Mouse (Mus musculus): ENCODE data around the gene Nol11.
A peak's percentile ranks its signal among the peaks of the same experiment; 100 is the strongest.
"Not testable (repeated sequence)": the region's sequence is repeated elsewhere in the genome, so short reads cannot be mapped to it uniquely, and the experiment has no call there.

Gene Nol11

DNA sequence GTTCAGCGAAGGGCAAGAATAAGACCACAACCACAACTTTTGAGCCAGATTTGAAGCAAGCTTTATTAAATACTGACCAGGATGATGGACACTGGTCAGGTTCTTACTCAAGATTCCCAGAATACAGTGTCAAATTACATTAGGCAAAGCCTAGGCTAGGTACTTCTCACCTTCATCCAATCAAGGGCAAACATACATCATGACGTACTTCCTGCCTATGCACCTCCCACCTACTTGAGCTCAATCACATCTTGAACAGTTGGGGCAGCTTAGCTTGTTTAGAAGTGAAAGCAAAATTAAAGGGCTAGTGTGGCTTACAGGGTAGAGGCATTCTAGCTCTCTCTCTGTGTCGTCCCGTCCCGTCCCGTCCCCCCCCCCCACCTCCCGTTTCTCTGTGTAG is 34.8 kb downstream of the Nol11 start:
- DNase-seq = no peak

DNA sequence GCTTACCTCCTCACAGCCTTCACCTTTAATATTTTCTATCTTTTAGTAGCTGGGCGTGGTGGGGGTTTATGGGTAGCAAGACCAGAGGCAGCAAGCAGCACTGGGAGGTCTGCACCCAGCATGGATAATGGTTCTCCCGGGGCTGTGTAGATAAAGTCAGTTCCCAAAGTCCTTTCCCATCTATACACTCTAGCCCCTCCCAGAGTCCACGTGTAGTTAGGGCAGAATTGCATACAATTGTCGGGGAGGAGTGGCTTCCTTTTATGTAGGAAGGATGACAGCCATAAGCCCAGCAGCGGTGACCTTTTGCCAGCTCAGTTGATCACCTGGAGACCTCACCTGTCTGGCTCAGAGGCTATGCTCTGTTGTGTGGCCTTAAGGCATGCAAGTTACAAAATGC is 35.5 kb downstream of the Nol11 start:
- no peak for DNase-seq

DNA sequence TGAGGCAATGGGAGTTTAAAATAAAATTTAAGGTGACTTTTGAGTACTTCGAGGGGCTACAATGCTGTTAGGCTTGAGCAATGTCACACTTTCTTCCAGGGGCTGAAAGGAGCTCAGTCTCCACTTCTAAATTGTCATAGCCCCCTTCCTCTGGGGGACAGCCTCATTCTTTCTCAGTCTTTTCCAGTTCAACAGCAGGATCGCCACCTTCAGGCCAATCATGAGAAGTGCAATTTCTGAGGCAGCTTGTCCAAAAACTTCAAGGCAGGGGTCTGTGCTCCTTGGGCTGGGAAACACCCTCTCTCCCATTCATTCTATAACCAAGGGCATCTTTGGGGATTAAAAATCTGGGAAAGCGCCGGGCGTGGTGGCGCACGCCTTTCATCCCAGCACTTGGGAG is 37.4 kb downstream of the Nol11 start:
- DNase-seq = peak; percentile 50

DNA sequence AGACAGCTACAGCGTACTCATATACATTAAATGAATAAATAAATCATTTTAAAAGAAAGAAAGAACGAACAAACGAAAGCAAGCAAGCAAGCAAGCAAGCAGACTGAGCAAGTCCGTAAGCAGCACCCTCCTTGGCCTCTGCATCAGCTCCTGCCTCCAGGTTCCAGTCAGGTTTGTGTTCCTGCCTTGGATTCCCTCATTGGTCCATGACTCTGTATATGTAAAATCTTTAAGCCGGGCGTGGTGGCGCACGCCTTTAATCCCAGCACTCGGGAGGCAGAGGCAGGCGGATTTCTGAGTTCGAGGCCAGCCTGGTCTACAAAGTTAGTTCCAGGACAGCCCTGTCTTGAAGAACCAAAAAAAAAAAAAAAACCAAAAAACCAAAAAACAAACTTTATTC is 45.2 kb downstream of the Nol11 start:
- not testable (repeated sequence) for DNase-seq

DNA sequence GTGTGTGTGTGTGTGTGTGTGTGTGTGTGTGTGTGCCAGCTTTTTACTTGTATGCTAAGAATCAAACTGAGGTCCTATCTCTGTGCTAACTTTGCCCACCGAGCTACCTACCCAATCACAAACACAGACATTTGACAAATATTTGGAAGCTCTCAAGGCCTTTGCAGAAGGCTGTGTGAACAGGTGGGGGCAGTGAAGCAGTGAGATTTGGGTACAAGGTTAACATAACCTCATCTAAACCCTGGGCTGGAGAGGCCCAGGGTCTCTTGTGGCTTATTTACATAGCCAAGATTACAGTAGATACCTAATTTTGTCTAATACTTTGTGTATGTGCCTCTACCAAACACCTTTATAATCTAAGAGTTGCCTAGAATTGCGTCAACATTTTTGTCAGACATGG is 46.8 kb downstream of the Nol11 start:
- no peak for DNase-seq

DNA sequence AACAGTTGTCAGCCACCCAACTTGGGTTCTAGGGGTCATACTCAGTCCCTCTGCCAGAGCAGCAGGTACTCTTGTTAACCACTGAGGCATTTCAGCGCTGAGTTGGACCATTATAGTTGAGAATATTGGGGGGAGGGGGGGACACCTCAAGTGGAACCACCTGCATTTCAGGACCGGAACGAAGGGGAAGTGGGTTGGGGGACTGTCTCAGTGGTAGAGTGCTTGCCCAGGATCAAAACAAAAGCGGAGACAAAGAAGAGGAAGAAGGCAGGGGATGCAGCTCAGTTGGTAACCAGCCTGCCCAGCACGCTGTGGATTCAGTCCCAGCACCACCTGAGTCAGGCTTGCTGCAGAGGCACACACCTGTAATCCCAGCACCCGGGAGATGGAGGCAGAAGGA is 48.4 kb downstream of the Nol11 start:
- no peak for DNase-seq

DNA sequence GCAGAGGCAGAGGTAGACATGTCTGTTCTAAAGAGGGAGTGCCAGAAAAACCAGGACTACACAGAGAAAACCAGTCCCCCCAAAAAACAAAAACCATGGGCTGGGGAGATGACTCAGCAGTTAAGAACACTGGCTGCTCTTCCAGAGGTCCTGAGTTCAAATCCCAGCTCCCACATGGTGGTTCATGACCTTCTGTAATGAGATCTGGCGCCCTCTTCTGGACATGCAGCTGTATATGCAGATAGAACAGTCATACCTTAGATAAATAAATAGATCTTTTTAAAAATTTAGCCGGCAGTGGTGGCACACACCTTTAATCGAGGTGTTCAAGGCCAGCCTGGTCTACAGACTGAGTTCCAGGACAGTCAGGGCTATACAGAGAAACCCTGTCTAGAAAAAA is 50.5 kb downstream of the Nol11 start:
- peak; percentile 40 for DNase-seq

DNA sequence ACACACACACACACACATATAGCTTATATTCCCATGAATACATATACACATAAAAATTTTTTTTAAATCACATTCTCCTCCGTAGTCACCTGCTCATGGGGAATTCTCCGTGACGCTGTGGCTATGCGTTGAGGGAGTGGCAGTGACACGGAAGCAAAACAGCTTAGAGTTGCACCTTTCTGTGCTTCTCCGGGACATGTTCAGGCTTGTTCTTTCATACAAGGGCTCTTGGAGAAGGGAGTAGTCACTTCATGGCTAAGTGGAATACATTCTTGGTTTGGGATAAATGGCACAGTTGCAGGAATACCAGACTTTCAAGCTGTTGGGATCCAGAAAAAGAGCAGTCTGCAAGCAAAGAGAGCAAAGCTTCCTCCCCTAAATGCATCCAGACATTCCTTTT is 51.6 kb downstream of the Nol11 start:
- no peak for DNase-seq

DNA sequence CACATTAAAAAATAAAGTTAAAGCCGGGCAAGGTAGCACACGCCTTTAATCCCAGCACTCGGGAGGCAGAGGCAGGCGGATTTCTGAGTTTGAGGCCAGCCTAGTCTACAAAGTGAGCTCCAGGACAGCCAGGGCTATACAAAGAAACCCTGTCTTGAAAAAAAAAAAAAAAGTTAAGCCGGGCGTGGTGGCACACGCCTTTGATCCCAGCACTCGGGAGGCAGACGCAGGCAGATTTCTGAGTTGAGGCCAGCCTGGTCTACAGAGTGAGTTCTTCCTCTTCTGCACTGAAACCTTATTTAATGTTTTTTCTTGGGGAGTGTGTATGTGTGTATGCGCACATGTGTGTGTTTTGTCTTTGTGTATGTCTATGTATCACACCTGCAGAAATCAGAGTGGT is 52.7 kb downstream of the Nol11 start:
- DNase-seq = not testable (repeated sequence)

DNA sequence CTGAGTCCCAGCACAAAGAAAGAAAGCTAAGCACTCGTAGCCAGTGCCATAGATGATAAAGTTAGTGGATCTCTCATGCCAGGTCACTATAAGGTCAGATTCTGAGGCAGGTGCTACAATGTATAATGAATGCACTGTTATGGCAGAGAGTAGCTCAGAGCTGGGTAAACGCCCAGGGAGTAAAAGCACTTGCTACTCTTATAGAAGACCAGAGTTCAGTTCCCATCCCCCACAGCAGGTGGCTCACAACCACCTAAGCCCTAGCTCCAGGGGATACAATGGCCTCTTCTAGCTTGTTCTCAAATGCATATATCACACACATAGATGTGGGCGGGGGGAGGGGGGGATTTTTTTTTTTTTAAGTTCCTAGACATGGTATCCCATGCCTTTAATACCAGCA is 53.4 kb downstream of the Nol11 start:
- DNase-seq = peak; percentile 25

DNA sequence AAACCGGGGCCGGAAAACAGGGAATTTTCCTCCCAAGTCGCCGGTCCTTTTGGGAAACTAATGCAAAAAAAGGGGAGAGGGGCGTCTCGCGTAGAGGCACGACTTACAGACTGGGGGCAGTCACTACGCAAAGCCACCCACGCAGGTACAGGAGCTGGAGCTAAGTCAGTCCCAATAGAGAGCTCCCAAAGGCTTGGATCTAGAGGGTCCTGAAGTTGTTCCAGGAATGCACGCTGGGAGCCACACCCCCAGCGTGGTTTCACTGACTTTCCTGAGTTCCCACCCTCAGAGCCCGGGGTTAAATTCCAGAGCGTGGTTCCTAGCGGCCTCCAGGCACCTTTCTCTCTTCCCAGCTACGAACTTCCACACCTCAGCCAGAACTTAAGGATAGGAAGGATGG is 56.8 kb downstream of the Nol11 start:
- no peak for DNase-seq

DNA sequence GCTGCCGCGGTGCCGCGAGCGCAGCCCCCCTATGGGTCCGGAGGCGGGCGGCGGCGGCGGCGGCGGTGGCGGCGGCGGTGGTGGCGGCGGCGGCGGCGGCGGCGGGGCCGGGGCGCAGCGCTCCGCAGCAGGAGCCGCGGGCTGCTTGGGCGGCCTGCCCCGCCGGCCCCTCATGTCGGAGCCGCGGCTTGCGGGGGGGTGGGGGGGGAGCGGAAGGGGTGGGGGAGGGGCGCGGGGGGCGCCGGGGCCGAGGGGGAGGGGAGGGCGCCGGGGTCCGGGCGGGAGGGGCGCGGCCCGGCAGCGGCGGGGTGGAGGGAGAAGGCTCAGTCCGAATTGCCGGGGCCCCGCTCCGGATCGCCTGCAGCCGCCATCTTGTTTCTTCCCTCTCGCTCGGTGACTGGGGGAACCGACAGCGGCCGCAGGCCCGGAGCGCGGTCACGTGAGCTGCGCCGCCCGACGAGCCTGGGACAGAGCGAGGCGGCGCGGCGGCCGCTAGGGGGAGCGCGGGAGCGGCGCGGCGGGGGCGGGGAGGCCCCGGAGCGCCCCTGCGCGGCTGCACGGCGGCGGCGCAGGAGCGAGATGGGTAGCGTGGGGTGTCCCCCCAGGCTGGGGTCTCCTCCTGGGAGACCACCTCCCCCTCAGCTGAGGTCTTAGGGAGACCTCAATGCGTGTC is 57.3 kb downstream of the Nol11 start, which contains the start of gene Bptf:
TSS of gene Bptf (minus strand) at position 379 of the 673 bp plus-strand sequence.
- peak; percentile 93 for DNase-seq

DNA sequence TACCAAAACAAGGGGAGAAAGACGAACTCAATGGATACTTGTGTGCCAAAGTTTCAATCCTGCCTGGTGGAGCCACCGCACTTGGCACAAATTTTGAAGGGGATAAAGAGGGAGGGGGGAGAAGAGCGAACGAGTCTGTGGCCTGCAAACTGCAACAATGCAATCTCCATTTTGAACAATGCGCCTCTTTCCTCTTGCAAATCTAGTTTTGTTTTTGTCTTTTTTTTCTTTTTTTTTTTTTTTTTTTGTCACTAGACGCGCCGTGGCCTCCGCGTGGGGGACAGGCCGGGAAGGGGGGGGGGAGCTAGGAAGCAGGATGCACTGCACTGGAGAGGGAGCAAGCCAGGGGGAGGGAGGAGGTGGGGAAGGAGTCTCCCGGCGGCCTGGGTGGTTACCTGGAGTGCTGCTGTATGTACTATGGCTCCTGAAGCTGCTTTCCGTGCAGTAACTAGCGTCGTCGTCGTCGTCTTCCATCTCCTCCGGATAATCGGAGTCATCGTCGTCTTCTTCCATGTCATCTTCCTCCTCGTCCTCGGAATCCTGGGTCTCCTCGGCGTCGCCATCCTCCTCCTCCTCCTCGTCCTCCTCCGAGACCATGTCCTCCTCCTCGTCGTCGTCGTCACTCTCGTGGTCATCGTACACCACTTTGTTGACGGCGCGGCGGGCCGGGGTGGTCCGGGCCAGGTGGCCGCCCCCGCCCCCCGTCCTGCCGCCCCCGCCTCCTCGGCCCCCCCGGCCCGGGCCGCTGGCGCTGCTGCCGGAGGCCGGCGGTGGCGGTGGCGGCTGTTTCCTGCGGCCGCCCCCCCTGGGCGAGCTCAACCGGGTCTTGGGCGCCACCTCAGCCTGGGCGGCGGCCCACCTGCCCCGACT is 58.1 kb downstream of the Nol11 start:
- DNase-seq = peak; percentile 72

DNA sequence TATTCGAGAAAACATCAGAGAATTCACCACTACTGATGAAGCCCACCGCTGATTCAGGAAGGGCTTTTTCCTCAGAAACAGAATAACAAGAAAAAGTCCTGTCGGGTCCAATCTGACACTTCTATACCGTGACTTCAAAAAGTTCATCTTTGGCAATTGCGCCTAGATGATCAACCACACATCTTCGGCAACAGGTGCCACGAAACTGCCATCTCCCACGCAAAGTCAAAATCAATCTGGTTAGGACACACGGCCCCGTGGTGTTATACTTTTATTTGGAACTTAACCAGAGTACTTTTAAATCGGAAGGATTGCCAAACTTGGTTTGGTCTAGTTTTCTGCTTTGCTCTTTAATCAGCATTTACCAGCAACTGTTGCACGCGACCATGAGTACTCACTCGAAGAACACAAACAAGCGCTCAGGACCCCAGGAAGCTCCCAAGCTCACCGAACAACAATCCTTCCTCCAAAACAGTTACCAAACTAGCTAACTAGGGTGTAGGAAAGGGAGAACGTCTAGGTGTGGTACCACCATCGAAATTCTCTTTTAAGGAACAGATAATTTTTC is 58.9 kb downstream of the Nol11 start:
- DNase-seq = peak; percentile 21

DNA sequence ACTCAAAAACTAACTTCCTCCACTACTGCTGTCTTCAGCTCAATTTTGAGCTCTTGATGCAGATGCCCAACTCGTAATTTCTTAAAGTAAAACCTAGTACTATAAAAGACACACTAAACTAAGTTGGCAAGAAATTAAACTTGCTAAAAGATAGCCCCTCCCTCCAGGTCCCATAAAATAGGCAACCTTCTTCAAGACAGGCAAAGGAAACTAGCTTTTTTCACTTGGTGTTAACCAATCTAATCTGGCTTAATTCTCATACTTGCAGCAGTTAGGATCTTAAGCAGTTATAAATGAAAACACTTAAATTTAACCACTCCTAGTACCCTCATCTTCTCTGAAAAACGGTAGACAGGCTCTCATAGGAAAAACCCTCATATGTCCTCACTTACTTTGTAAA is 59.5 kb downstream of the Nol11 start:
- no peak for DNase-seq

DNA sequence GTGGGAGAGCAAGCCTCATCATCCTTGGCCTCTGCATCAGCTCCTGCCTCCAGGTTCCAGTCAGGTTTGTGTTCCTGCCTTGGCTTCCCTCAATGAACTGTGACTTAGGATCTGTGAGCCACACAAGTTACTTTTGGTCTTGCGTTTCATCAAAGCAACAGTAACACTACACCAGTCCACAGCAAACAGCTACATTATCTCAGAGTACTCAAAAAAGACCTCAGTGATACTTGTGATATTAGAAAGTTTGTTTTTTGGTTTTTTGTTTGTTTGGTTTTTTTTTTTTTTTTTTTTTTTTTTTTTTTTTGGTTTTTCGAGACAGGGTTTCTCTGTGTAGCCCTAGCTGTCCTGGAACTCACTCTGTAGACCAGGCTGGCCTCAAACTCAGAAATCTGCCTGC is 62.5 kb downstream of the Nol11 start:
- DNase-seq = not testable (repeated sequence)

DNA sequence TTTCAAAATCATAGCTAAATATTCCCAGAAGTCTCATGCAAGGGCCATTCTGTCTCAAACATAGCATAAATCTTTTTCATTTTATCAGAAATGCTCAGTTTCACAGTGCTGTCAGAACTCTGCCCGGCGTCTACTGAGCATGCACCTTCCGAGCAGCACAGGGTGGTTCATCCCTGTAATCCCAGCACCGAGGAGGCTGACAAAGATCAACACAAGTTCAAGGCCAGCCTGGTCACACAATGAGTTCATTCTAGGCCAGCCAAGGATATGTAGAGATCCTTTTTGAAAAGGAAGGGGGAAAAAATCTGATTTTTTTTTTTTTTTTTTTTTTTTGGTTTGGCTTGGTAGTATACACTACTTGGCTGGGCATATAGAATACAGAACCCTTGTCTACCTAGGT is 64.2 kb downstream of the Nol11 start:
- DNase-seq = no peak

DNA sequence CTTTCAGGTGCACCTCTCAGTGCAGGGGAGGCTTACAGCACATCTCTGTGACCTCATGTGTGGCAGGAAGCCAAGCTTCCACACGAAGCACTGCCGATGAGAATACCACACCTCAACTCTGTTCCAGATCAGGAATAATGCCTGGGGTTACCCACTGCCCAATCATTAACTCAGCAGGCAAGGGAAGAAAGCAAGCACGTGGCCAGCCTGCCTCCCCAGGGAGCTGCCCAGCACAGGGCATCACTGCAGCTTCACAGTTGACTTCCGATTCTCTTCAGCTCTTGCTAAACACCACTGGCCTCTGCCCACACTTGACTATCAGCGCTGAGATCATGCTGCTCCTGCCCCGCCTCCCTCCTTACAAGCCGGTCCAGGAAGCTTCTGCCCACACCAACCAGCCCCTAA is 64.9 kb downstream of the Nol11 start:
- peak; percentile 45 for DNase-seq

DNA sequence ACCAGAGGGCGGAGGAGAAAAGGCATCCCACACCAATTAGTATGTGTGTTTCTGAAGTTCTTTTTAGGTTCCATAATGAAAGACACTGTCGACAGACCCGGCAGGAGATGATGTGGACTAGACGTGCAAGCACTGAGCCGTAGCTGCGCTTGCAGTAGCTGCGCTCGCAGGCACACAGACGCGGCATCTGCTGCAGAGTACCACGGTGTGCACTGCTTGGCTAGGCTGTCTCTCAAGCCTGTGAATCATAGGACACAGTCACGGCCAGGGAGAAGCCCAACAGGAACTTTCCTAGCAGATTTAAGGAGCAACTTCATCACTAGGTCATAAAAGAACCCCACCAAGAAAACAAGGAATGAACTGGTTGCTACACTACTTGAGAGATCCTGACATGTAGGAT is 71.4 kb downstream of the Nol11 start:
- DNase-seq = no peak
